Mouse (Mus musculus) embryonic fibroblast, embryonic 13.5 days (primary cell): ENCODE measurements around the gene Ptpru.

Experiments used
- CTCF ChIP-seq: IDR thresholded peaks from 2 replicates; pipeline ENCODE4 v1.5.1; 2011; ENCODE audit warnings: mild to moderate bottlenecking, control low read depth, low read length, moderate library complexity, borderline replicate concordance; ENCODE audit not compliant: insufficient read depth
- POLR2A ChIP-seq: IDR thresholded peaks from 2 replicates; pipeline ENCODE4 v1.6.1; 2011; ENCODE audit warnings: low read depth, mild to moderate bottlenecking, control low read depth, low read length, moderate library complexity

DNA sequence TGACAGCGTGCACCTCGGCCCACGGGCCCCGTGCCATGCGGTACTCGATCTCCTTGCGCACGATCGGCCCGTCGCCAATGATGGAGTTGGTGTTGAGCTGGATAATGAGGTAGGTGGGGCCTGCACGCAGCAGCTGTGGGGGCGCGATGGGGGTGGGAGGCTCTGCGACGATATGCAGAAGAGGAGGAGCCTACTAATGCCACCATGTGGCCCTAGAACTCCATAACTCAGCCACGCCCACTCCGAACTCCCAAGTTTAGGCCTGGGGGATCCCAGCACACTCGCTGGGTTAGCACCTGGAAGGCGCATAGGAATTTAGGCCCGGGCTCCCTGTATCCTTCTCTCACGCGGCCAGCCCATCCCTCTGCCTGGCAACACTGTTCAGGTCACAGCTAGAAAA, 19.2 kb downstream of the Ptpru start:
- TF ChIP-seq CTCF (no peak), POLR2A (no peak)
